In the genomic region with DNA sequence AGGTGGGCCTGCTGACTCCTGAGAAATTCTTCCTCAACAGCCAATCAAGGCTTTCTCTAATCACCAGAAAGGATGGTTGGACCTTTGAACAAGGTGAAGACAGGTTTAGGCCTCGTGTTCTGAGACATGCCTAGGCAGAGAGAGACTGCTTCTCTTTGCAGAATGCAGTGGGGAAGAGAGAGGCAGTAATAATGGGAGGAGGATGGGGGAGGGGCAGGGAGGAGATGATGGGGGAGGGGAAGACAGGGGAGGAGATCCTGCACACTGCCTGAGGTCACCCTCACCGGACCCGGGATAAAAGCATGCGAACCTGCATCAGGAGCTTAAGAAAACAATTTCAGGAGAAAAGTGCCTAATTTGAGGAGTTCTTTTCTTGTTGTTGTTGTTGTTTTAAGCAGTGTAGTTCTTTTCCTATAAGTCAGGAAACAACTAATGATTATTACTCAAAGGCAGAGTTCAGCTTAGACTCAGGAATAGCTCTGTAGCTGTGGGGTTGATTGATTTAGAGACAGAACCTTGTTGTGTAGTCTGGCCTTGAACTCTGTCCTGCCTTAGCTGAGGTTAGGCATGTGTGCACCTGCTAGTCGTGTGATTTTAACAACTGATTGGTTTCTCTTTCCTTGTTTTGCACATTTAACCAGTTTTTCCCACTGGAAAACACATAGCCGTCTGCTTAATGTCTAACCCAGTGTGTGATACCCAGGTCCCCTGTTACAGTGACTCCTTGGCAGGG, we compare ENCODE assay signal across 19 mouse cellular contexts. TPM values are rescaled to one million over a fixed set of nuclear protein-coding genes. Genes with fewer than 3 reads are reported as not detected.
A peak's percentile ranks its signal among the peaks of the same experiment; 100 is the strongest.
DNase-seq lines count a peak whose midpoint lies in the region; ATAC-seq and TF ChIP-seq lines count a peak whose summit lies in the region.
"Had no signal": no experiment of that assay in that cellular context is flagged by ENCODE, and none has a peak within 500 bp of the region (broad histone marks: within the 10 kb centered on the region; RNA-seq: fewer than 3 reads in every experiment).

No protein-coding gene starts in this region.

- no peaks in the 10 kb centered on the region for H3K9me3 ChIP-seq in heart, embryonic 14.5 days (ENCODE audit: control insufficient read depth, low read length)
- H3K9me3 ChIP-seq in lung, embryonic 15.5 days = no peaks in the 10 kb centered on the region
- no peaks in the 10 kb centered on the region for H3K9me3 ChIP-seq in limb, embryonic 11.5 days (ENCODE audit: control insufficient read depth, low read length)

- no peak for TF ChIP-seq CTCF in left cerebral cortex, adult 2 months (IDR thresholded peaks at IDR 0.05)

- peak overlapping the region; percentile 5 to 80; a peak in 2 of 4 replicates for H3K27ac ChIP-seq in heart, embryonic 14.5 days (replicated peaks in 1 of 2; ENCODE audit: control insufficient read depth in 1 of 2, insufficient read depth in 1 of 2, low read depth in 2 of 2, low read length in 2 of 2)
- H3K27ac ChIP-seq in lung, embryonic 15.5 days = peak overlapping the region; percentile 8; the same call in 1 of the 2 replicates
- H3K27ac ChIP-seq in brown adipose tissue, adult 24 weeks (replicated peaks; ENCODE audit: low read depth, low read length) = peak overlapping the region; percentile 49
- H3K27ac ChIP-seq in limb, embryonic 11.5 days (replicated peaks; ENCODE audit: low read depth, low read length) = 0 out of 2 replicates have a peak overlapping the region, but pooled peaks have one; percentile 4
- H3K27ac ChIP-seq in left cerebral cortex, adult 2 months = no peak overlapping the region

- no peak for ATAC-seq in heart, embryonic 14.5 days (ENCODE audit: insufficient number of reproducible peaks, insufficient read depth, low FRiP score, low read depth)
- no peak for ATAC-seq in lung, embryonic 15.5 days (ENCODE audit: borderline replicate concordance, extremely low read depth, low FRiP score, low TSS enrichment)
- no peak for ATAC-seq in limb, embryonic 11.5 days (ENCODE audit: insufficient number of reproducible peaks, low FRiP score, low TSS enrichment, low read depth)
- ATAC-seq: CD4-positive, CD25-positive, alpha-beta regulatory T cell, adult 4 months; inflammation-experienced regulatory T-cells, adult 6 months had no signal

- H3K4me1 ChIP-seq in heart, embryonic 14.5 days (ENCODE audit: control insufficient read depth in 2 of 2, insufficient read depth in 2 of 2, low read length in 2 of 2) = peaks cover 18 to 29% of the 10 kb centered on the region in 2 experiments
- H3K4me1 ChIP-seq in lung, embryonic 15.5 days = peaks cover 14% of the 10 kb centered on the region
- H3K4me1 ChIP-seq in brown adipose tissue, adult 24 weeks (ENCODE audit: control insufficient read depth, insufficient read depth, insufficient read length, low read length) = peaks cover 27% of the 10 kb centered on the region
- H3K4me1 ChIP-seq in limb, embryonic 11.5 days (ENCODE audit: control insufficient read depth, insufficient read depth, low read length) = peaks cover 7% of the 10 kb centered on the region; the same call in 1 of the 2 replicates

- H3K9ac ChIP-seq in heart, embryonic 14.5 days (ENCODE audit: low read length) = no peak overlapping the region
- no peak overlapping the region for H3K9ac ChIP-seq in lung, embryonic 15.5 days
- H3K9ac ChIP-seq in limb, embryonic 11.5 days (ENCODE audit: low read length) = no peak overlapping the region

- no peak overlapping the region for H3K4me3 ChIP-seq in heart, embryonic 14.5 days (ENCODE audit: control insufficient read depth in 1 of 2, insufficient read depth in 1 of 2, low read depth in 1 of 2, low read length in 2 of 2)
- H3K4me3 ChIP-seq in lung, embryonic 15.5 days = no peak overlapping the region
- H3K4me3 ChIP-seq in brown adipose tissue, adult 24 weeks (ENCODE audit: insufficient read depth, low read depth, low read length) = no peak overlapping the region
- H3K4me3 ChIP-seq in limb, embryonic 11.5 days (ENCODE audit: low read depth, low read length) = no peak overlapping the region
- no peak overlapping the region for H3K4me3 ChIP-seq in left cerebral cortex, adult 2 months
- H3K4me3 ChIP-seq: erythroblast, embryonic 14.5 days; megakaryocyte, embryonic 14.5 days had no signal

- no peak overlapping the region for H3K4me2 ChIP-seq in heart, embryonic 14.5 days (ENCODE audit: low read length)
- no peak overlapping the region for H3K4me2 ChIP-seq in lung, embryonic 15.5 days
- H3K4me2 ChIP-seq in limb, embryonic 11.5 days (ENCODE audit: low read depth, severe bottlenecking) = no peak overlapping the region

- peaks cover 31% of the 10 kb centered on the region for H3K36me3 ChIP-seq in heart, embryonic 14.5 days (ENCODE audit: control insufficient read depth, insufficient read depth, low read length)
- no peaks in the 10 kb centered on the region for H3K36me3 ChIP-seq in lung, embryonic 15.5 days
- no peaks in the 10 kb centered on the region for H3K36me3 ChIP-seq in limb, embryonic 11.5 days (ENCODE audit: control insufficient read depth, insufficient read depth, low read length)

- intact Hi-C loops in heart, postnatal 14 days (cut with DNase I) = no loop called here
- intact Hi-C loops in left cerebral cortex, adult 2 months (cut with DNase I) = no loop called here

- no peak for DNase-seq in heart, postnatal 14 days
- no peak for DNase-seq in lung, postnatal 10 days
- no peak for DNase-seq in limb, embryonic 11.5 days (ENCODE audit: low spot score)
- no peak for DNase-seq in left cerebral cortex, adult 2 months (ENCODE audit: extremely low spot score in 1 of 2, low spot score in 2 of 2)
- DNase-seq in thymus, postnatal 10 days (ENCODE audit: low spot score in 2 of 2) = no peak
- DNase-seq: cerebellum, adult 9-10 months; embryo, embryonic 11 days; kidney, postnatal 25 days; left cerebral cortex, postnatal 4 days; lung, adult 2 months; thymus, postnatal 25 days had no signal

- WGBS in heart, embryonic 14.5 days = 34% methylated on average over 6 of the region's 6 CpGs
- 45% methylated on average over 6 of the region's 6 CpGs for WGBS in lung, embryonic 15.5 days
- WGBS in limb, embryonic 11.5 days = 46% methylated on average over 6 of the region's 6 CpGs

- H3K27me3 ChIP-seq in heart, embryonic 14.5 days (ENCODE audit: control insufficient read depth, insufficient read depth, low read length) = no peaks in the 10 kb centered on the region
- H3K27me3 ChIP-seq in lung, embryonic 15.5 days = no peaks in the 10 kb centered on the region
- H3K27me3 ChIP-seq in limb, embryonic 11.5 days (ENCODE audit: control insufficient read depth, insufficient read depth, low read length) = no peaks in the 10 kb centered on the region

RNA-seq across cellular contexts. Expression of a gene that starts 30.0 kb away (rescaled TPM):
- 24.9 and 25.5 TPM in 2 replicates for polyA plus RNA-seq in heart, embryonic 14.5 days (2014; fragmentation: Nextera tagmentation; extraction: Ambion mirVana)
- 10 to 100 TPM; 32.8 to 33.0 TPM for total RNA-seq in heart, postnatal 14 days (2021)
- polyA plus RNA-seq in lung, embryonic 15.5 days (2015; fragmentation: Nextera tagmentation; extraction: Ambion mirVana) = 20.7 and 22.0 TPM in 2 replicates
- 10.1 and 10.9 TPM in 2 replicates for polyA plus RNA-seq in brown adipose tissue, adult 24 weeks (2012; ENCODE audit: insufficient read depth, insufficient read length, missing spikeins)
- polyA plus RNA-seq in limb, embryonic 11.5 days (2014; fragmentation: Nextera tagmentation; extraction: Ambion mirVana) = 7.9 and 8.5 TPM in 2 replicates
- 10 to 100 TPM; 40.8 to 42.4 TPM for total RNA-seq in left cerebral cortex, adult 2 months (2021)

RNA-seq across cellular contexts. Expression of a gene that starts 54.6 kb away (rescaled TPM):
- polyA plus RNA-seq in heart, embryonic 14.5 days (2014; fragmentation: Nextera tagmentation; extraction: Ambion mirVana) = 0.86 and 1.1 TPM in 2 replicates
- under 1 TPM; 0.15 to 0.29 TPM for total RNA-seq in heart, postnatal 14 days (2021)
- polyA plus RNA-seq in lung, embryonic 15.5 days (2015; fragmentation: Nextera tagmentation; extraction: Ambion mirVana) = 0.80 and 0.94 TPM in 2 replicates
- not detected in 2 replicates for polyA plus RNA-seq in brown adipose tissue, adult 24 weeks (2012; ENCODE audit: insufficient read depth, insufficient read length, missing spikeins)
- 0.35 and 0.65 TPM in 2 replicates for polyA plus RNA-seq in limb, embryonic 11.5 days (2014; fragmentation: Nextera tagmentation; extraction: Ambion mirVana)
- total RNA-seq in left cerebral cortex, adult 2 months (2021) = 1 to 10 TPM; 2.3 to 2.7 TPM
- total RNA-seq: monocyte, adult 5-6 weeks had no signal
- polyA plus RNA-seq: CD4-positive, CD25-positive, alpha-beta regulatory T cell, adult 4 months; erythroblast, embryonic 14.5 days had no signal

RNA-seq across cellular contexts. Expression of a gene that starts 58.2 kb away (rescaled TPM):
- 401 and 427 TPM in 2 replicates for polyA plus RNA-seq in heart, embryonic 14.5 days (2014; fragmentation: Nextera tagmentation; extraction: Ambion mirVana)
- 100 to 1,000 TPM; 387 to 469 TPM for total RNA-seq in heart, postnatal 14 days (2021)
- 1,817 and 1,834 TPM in 2 replicates for polyA plus RNA-seq in lung, embryonic 15.5 days (2015; fragmentation: Nextera tagmentation; extraction: Ambion mirVana)
- 245 and 533 TPM in 2 replicates for polyA plus RNA-seq in brown adipose tissue, adult 24 weeks (2012; ENCODE audit: insufficient read depth, insufficient read length, missing spikeins)
- 413 and 429 TPM in 2 replicates for polyA plus RNA-seq in limb, embryonic 11.5 days (2014; fragmentation: Nextera tagmentation; extraction: Ambion mirVana)
- total RNA-seq in left cerebral cortex, adult 2 months (2021) = 10 to 100 TPM; 22.2 TPM
- total RNA-seq: monocyte, adult 5-6 weeks had no signal
- polyA plus RNA-seq: inflammation-experienced regulatory T-cells, adult 6 months had no signal
